Mouse (Mus musculus) midbrain, embryonic 12.5 days (tissue): ENCODE data around the gene Evi5. TPM values are rescaled to one million over a fixed set of nuclear protein-coding genes. Genes with fewer than 3 reads are reported as not detected.

ENCODE experiments used
- ATAC-seq: fragments of 200-750 bp; cut with Nextera tagmentation; 2 replicates; pipeline ENCODE4 v1.8.0; 2017; ENCODE audit warnings: low read depth, moderate TSS enrichment, moderate library complexity; ENCODE audit not compliant: low FRiP score
- H3K27ac ChIP-seq: fragments of 300-500 bp; sonication (generic); replicated peaks from 2 replicates; pipeline ENCODE4 v1.5.1; 2016; ENCODE audit warnings: mild to moderate bottlenecking
- H3K27me3 ChIP-seq: fragments of 300-500 bp; sonication (generic); 2 replicates; pipeline ENCODE4 v1.6.1; 2016; ENCODE audit warnings: mild to moderate bottlenecking
- H3K36me3 ChIP-seq: fragments of 300-500 bp; sonication (generic); 2 replicates; pipeline ENCODE4 v1.6.1; 2016
- H3K4me1 ChIP-seq: fragments of 300-500 bp; sonication (generic); 2 replicates; pipeline ENCODE4 v1.6.1; 2016
- H3K4me2 ChIP-seq: fragments of 300-500 bp; sonication (generic); replicated peaks from 2 replicates; pipeline ENCODE4 v1.6.1; 2016; ENCODE audit warnings: mild to moderate bottlenecking, moderate library complexity
- H3K4me3 ChIP-seq: fragments of 300-500 bp; sonication (generic); 2 replicates; pipeline ENCODE4 v1.5.1; 2016; ENCODE audit warnings: mild to moderate bottlenecking
- H3K9ac ChIP-seq: fragments of 300-500 bp; sonication (generic); replicated peaks from 2 replicates; pipeline ENCODE4 v1.6.1; 2016; ENCODE audit warnings: mild to moderate bottlenecking, moderate library complexity
- H3K9me3 ChIP-seq: fragments of 300-500 bp; sonication (generic); 2 replicates; pipeline ENCODE4 v1.6.1; 2016; ENCODE audit warnings: mild to moderate bottlenecking
- WGBS: fragments of 180-500 bp; shearing (Covaris S2); methylation state at CpG from one replicate; pipeline ENCODE4 v1.1.7; 2016; 5-methylcytosine and 5-hydroxymethylcytosine counted together
- polyA plus RNA-seq: library from polyadenylated mRNA; unstranded; fragments of >200 nt; fragmentation: Nextera tagmentation; extraction: Ambion mirVana; gene quantifications from 2 replicates; pipeline ENCODE4 v1.2.1, GENCODE M21; 2016

Evi5 gene
- polyA plus RNA-seq, 1 experiment from 2014 or later: 51.5 TPM

DNA sequence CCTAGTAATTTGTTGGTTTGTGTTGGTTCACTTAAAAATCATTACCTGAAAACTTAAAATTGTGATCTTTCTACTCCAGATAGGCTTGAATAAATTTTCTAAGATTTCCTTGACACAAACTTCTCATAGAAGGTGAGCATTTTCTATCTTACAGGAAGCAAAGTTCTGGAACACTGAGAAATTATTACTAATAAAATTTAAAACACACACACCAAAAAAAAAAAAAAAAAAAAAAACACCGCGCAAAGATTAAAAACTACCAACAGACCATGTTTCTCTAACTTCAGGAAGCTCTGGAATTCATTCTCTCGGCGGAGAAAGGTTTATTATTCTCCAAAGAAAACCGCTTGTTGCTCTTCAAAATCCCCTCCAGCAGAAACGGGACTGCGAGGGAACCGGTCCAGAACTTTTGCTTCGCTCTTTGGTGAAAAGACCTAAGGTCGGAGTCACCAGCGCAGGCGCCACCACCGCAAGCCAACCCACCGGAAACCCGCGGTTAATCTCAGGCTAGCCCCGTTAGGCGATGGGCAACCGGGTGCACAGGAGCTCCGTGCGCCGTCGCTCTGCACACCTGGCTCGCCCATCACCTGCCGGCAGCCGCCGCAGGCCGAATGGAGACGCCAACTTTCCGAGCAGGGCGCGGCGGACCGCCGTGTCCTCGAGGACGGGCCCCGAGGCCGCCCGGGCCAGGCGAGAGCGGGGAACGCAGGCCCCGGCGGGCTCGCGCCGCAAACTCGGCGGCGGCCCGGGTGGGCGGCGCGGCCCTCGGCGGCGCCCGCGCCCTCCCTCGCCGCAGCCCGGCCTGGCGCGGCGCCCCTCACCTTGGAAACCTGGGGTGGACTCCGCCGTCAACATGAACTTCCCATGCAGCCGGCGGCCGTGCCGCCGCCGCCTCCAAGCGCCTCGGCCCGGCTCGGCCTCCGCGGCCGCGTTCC is 6.7 kb downstream of the Evi5 start:
- Histone ChIP-seq H3K4me1 (no peaks in the 10 kb centered on the region), H3K27ac (peak overlapping the region; percentile 90), H3K4me2 (peak overlapping the region; percentile 69), H3K4me3 (peak overlapping the region; percentile 86), H3K36me3 (no peaks in the 10 kb centered on the region), H3K27me3 (peaks cover 6% of the 10 kb centered on the region), H3K9ac (peak overlapping the region; percentile 87), H3K9me3 (no peaks in the 10 kb centered on the region)
- WGBS: under 1% methylated on average over 52 of the region's 82 CpGs
- peak; percentile 78 for ATAC-seq

DNA sequence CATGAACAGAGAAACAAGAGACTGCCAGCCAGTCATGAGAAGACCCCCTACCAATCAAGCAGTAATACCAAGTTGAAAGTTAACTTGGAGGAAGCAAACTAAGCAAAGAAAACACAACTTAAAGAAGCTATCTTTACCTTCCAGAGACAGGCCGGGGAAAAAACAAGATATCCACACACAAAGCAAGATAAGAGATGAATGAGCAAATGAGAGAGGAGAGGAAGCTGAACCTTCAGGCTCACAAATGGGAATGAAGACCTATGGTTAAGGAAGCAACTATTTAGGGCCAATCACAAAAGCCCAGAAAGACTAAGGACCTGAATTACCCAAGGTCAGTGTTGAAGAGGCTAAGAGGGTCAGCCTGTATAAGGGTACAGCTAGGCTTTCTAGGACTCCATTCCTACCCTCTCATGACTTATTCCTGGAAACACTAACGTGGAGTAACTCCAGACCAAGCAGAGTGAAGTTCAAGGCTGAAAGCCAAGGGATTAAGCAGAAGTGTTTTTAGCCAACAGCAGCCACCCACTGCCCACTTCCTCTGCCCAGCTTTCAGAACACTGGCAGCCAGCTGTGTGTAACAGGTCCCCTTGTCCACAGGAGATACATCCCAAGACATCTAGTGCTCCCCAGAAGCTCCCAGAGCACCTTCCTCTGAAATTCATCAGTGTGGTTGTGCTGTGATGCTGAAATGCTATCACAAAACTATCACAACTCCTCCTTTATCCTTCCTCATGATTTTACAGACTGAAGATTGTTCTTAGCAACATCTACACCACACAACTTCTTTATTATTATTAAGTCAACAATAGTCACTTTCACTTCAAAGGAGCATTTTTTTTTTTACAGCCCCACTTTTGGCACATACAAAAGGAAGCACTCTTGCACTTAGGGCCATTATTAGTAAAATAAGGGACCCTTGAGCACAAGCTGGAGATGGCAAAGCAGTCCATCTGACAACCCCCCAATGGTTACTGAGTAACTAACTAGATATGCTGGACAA is 8.5 kb downstream of the Evi5 start:
- no peaks in the 10 kb centered on the region for H3K9me3 ChIP-seq
- H3K9ac ChIP-seq: no peak overlapping the region
- no peak overlapping the region for H3K4me3 ChIP-seq
- no peaks in the 10 kb centered on the region for H3K36me3 ChIP-seq
- 78% methylated on average over 2 of the region's 2 CpGs for WGBS
- no peak for ATAC-seq
- no peak overlapping the region for H3K27ac ChIP-seq
- H3K4me1 ChIP-seq: 0 out of 2 replicates have a peak, but pooled peaks cover under 1% of the 10 kb centered on the region
- peaks cover 6% of the 10 kb centered on the region for H3K27me3 ChIP-seq
- H3K4me2 ChIP-seq: no peak overlapping the region

DNA sequence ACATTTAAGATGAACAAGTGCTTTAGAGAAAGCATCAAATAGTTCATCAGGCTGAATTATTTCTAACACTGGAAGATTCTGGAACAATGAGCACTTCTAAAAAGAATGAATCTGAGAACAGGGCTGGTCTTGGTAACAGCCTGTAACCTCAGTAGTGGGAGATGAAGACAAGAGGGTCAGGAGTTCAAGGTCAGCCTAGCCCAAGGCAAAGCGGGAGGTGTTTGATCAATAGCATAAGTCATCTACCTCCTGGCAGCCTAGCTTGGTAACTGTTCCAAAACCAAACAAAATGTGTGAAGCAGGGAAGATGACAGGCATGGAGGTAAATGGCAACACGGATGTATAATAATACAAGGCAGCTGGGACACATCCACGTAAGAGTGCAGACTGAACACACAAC is 10.9 kb downstream of the Evi5 start:
- Histone ChIP-seq H3K9ac (no peak overlapping the region), H3K36me3 (no peaks in the 10 kb centered on the region), H3K4me3 (no peak overlapping the region), H3K4me1 (0 out of 2 replicates have a peak, but pooled peaks cover 2% of the 10 kb centered on the region), H3K27ac (no peak overlapping the region), H3K9me3 (no peaks in the 10 kb centered on the region), H3K27me3 (no peaks in the 10 kb centered on the region), H3K4me2 (no peak overlapping the region)
- WGBS: 86% methylated on average over 3 of the region's 3 CpGs
- ATAC-seq: no peak

DNA sequence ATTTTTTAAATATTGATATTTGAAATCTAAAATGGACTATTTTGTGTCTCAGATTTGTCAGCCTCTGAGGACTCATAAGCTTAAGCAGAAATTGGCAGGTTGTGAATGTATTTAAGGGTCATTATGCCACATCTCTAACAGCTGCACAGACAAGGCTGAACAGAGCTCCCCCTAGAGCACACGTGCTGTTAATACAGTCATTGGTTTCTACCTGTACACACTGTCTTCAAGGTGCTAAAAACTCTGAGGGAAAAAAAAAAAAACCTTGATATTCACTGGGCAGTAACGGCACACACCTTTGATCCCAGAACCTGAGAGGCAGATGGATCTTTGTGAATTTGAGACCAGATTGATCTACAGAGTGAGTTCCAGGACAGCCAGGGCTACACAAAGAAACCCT is 15.9 kb downstream of the Evi5 start:
- WGBS: 49% methylated on average over 2 of the region's 2 CpGs
- ATAC-seq: no peak
- Histone ChIP-seq H3K27ac (no peak overlapping the region), H3K9me3 (no peaks in the 10 kb centered on the region), H3K4me1 (peaks cover 8% of the 10 kb centered on the region), H3K27me3 (no peaks in the 10 kb centered on the region), H3K9ac (no peak overlapping the region), H3K4me2 (no peak overlapping the region), H3K36me3 (no peaks in the 10 kb centered on the region), H3K4me3 (no peak overlapping the region)

DNA sequence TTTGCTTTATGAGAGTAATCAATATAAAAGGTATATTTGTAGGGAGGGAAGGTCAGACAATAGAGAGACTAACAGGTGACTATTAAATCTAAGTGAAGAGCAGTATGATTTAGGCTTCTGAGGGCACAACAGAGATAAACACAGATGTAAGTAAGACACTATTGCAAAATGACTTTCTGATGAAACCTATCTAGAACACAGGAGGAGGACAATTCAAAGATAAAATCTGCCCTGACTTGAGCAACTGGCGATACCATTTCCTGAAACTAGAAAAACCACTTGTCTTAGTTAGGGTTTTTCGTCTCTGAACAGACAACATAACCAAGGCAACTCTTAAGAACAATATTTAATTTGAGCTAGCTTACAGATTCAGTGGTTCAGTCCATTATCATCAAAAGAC is 19.4 kb downstream of the Evi5 start:
- no peaks in the 10 kb centered on the region for H3K9me3 ChIP-seq
- peaks cover 10% of the 10 kb centered on the region for H3K4me1 ChIP-seq
- H3K9ac ChIP-seq: no peak overlapping the region
- 91% methylated on average over 2 of the region's 2 CpGs for WGBS
- H3K27me3 ChIP-seq: no peaks in the 10 kb centered on the region
- no peak overlapping the region for H3K4me2 ChIP-seq
- no peak overlapping the region for H3K27ac ChIP-seq
- no peak for ATAC-seq
- H3K36me3 ChIP-seq: no peaks in the 10 kb centered on the region
- H3K4me3 ChIP-seq: no peak overlapping the region

DNA sequence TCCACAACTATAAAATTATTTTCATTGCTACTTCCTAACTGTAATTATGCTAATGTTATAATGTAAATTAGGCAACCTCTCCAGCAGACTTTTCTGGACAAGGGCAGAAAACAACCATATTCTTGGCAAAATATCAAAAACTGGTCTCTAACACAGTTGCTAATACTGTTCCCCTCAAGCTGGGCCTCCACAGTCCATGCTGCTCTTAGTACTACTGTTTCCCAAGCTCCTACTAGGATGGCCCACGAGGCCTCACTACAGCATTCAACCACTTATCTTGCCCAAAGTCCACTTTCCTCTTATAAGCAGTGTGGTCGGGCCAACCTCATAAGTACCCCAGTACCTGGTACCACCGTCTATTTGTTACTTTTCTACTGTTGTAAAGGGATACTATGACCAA is 20.4 kb downstream of the Evi5 start:
- no peak overlapping the region for H3K9ac ChIP-seq
- WGBS: 80% methylated on average over 3 of the region's 3 CpGs
- no peaks in the 10 kb centered on the region for H3K27me3 ChIP-seq
- peaks cover 3% of the 10 kb centered on the region; the same call in 1 of the 2 replicates for H3K9me3 ChIP-seq
- H3K27ac ChIP-seq: no peak overlapping the region
- no peak for ATAC-seq
- peaks cover 10% of the 10 kb centered on the region for H3K4me1 ChIP-seq
- no peaks in the 10 kb centered on the region for H3K36me3 ChIP-seq
- H3K4me3 ChIP-seq: no peak overlapping the region
- H3K4me2 ChIP-seq: no peak overlapping the region

DNA sequence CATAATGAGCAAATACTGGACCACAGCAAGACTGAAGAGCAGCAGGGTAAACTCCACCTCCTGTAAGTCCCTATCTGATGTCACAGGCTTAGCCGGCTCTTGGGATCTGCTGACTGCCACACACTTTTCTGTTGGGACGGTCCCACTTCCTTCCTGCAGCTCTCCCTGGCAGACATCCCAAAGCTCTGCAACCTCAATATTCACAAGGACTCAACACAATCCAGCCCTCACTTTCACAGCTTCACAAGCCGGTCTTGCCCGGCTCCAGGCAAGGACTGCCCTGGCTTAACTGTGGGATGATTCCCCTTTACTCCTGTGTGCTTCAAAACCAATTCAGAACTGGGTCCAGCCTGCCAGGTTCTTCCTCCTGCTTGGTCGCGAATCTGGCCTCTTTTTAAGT is 21.1 kb downstream of the Evi5 start:
- Histone ChIP-seq H3K4me2 (no peak overlapping the region), H3K36me3 (no peaks in the 10 kb centered on the region), H3K27ac (no peak overlapping the region), H3K9me3 (peaks cover 3% of the 10 kb centered on the region; the same call in 1 of the 2 replicates), H3K4me3 (no peak overlapping the region), H3K9ac (no peak overlapping the region), H3K27me3 (no peaks in the 10 kb centered on the region), H3K4me1 (peaks cover 10% of the 10 kb centered on the region)
- ATAC-seq: no peak
- WGBS: 16% methylated on average over 6 of the region's 6 CpGs

DNA sequence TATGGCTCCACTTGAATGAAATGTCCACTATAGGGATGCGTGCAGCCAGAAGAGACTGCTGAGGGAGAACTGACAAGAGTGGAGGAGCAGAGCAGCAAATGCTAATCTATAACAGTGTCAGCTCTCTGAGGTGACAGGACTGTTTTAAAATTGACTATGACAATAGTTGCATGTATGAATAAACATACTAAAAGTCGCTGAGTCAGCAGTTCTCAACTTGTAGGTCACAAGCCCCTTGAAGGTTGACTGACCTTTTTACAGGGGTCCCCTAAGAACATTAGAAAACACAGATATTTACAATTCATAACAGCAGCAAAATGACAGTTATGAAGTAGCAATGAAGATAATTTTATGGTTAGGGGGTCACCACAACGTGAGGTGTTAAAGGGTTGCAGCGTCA is 25.9 kb downstream of the Evi5 start:
- 90% methylated on average over 4 of the region's 4 CpGs for WGBS
- Histone ChIP-seq H3K9me3 (peaks cover 3% of the 10 kb centered on the region; the same call in 1 of the 2 replicates), H3K4me2 (no peak overlapping the region), H3K27ac (no peak overlapping the region), H3K4me1 (peaks cover 4% of the 10 kb centered on the region), H3K27me3 (no peaks in the 10 kb centered on the region), H3K9ac (no peak overlapping the region), H3K36me3 (no peaks in the 10 kb centered on the region), H3K4me3 (no peak overlapping the region)
- ATAC-seq: no peak

DNA sequence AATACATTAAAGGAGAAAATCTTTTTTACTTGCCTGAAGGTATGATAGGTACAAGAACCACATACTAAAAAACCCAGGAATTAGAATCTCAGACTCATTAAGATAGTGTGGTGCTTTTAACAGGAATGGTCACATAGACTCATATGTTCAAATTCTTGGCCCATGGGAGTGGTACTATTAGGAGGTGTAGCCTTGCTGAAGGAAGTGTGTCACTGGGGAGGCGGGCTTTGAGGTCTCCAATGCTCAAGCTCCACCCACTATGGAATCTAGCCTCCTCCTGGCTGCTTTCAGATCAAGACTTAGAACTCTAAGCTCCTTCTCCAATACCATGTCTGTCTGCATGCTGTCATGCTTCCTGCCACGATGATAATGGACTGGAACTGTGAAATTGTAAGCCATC is 27.1 kb downstream of the Evi5 start:
- H3K9ac ChIP-seq: no peak overlapping the region
- WGBS: 78% methylated on average over 2 of the region's 2 CpGs
- peaks cover 3% of the 10 kb centered on the region; the same call in 1 of the 2 replicates for H3K9me3 ChIP-seq
- ATAC-seq: no peak
- H3K36me3 ChIP-seq: no peaks in the 10 kb centered on the region
- H3K4me1 ChIP-seq: no peaks in the 10 kb centered on the region
- no peak overlapping the region for H3K4me3 ChIP-seq
- H3K27me3 ChIP-seq: no peaks in the 10 kb centered on the region
- H3K27ac ChIP-seq: no peak overlapping the region
- no peak overlapping the region for H3K4me2 ChIP-seq

DNA sequence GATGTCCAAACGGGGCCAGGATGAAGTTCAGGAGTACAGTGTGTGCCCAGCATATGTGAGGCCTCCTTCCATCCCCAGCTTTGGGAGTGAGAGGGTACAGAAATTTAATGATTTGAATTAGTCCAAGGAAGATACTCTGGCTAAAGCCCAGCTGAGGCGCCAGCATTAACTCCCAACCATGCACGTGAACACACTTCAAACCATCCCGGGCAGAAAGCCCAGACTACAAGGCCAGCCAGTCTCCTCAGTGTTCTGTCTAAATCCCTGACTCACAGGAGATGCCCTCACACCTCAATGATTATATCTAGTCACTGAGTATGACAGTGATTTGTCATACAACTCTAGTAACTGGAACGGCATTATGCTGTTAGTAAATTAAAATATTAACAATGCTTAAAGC is 27.6 kb downstream of the Evi5 start:
- WGBS: 85% methylated on average over 5 of the region's 5 CpGs
- no peak overlapping the region for H3K27ac ChIP-seq
- H3K4me2 ChIP-seq: no peak overlapping the region
- H3K9me3 ChIP-seq: peaks cover 3% of the 10 kb centered on the region; the same call in 1 of the 2 replicates
- no peak for ATAC-seq
- H3K4me3 ChIP-seq: no peak overlapping the region
- H3K27me3 ChIP-seq: no peaks in the 10 kb centered on the region
- no peak overlapping the region for H3K9ac ChIP-seq
- H3K36me3 ChIP-seq: no peaks in the 10 kb centered on the region
- no peaks in the 10 kb centered on the region for H3K4me1 ChIP-seq

DNA sequence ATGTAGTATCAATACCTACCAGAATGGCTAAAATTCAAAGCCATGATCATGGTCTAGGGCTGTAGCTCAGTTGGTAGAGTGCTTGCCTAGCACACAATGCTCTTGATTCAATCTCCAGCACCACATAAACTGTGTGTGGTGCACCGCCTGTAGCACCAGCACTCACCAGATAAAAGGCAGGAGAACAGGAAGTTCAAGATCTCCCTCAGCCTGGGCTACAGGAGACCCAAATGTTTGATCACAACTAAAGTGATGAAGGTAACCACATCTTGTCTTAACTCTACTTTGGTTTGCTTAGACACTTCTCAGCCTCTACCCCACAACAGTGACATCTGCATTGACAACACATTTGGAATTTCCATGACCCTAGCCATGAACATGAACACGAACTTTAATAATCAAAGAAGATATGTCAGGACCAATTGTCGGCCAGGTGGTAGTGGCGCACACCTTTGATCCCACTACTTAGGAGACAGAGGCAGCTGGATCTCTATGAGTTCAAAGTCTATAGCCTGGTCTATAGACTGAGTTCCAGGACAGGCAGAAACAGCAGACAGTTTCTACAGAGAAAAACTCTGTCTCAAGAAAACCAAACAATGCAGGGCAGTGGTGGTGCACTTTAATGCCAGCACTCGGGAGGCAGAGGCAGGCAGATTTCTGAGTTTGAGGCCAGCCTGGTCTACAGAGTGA is 34.2 kb downstream of the Evi5 start:
- H3K36me3 ChIP-seq: 0 out of 2 replicates have a peak, but pooled peaks cover 5% of the 10 kb centered on the region
- H3K27ac ChIP-seq: no peak overlapping the region
- ATAC-seq: no peak
- no peak overlapping the region for H3K4me2 ChIP-seq
- no peak overlapping the region for H3K4me3 ChIP-seq
- H3K27me3 ChIP-seq: no peaks in the 10 kb centered on the region
- WGBS: 96% methylated on average over 5 of the region's 5 CpGs
- no peaks in the 10 kb centered on the region for H3K4me1 ChIP-seq
- no peak overlapping the region for H3K9ac ChIP-seq
- H3K9me3 ChIP-seq: no peaks in the 10 kb centered on the region
